ENCODE assay signal across 13 mouse cellular contexts in genomic region chr8:64834071-64834877, GRCm38 (mm10). TPM values are rescaled to one million over a fixed set of nuclear protein-coding genes. Genes with fewer than 3 reads are reported as not detected.
DNase-seq lines count a peak whose midpoint lies in the region; ATAC-seq and TF ChIP-seq lines count a peak whose summit lies in the region.
"Had no signal": no experiment of that assay in that cellular context is flagged by ENCODE, and none has a peak within 500 bp of the region (broad histone marks: within the 10 kb centered on the region; RNA-seq: fewer than 3 reads in every experiment).

No protein-coding gene starts in this region.

- H3K4me1 ChIP-seq in E14TG2a.4 (replicated peaks; ENCODE audit: low read depth, low read length), result peaks cover 84% of the 10 kb centered on the region
- H3K4me1 ChIP-seq in ES-Bruce4 (ENCODE audit: control insufficient read depth, insufficient read depth, low read length), result no peaks in the 10 kb centered on the region
- H3K4me1 ChIP-seq in forebrain, embryonic 12.5 days, result peaks cover 30% of the 10 kb centered on the region

- H3K9me3 ChIP-seq in E14TG2a.4 (ENCODE audit: low read length) (no peaks in the 10 kb centered on the region), ES-Bruce4 (replicated peaks; ENCODE audit: control insufficient read depth, insufficient read depth, low read length, poor library complexity, severe bottlenecking) (no peaks in the 10 kb centered on the region)
- H3K9me3 ChIP-seq in forebrain, embryonic 12.5 days, result no peaks in the 10 kb centered on the region
- H3K9me3 ChIP-seq: limb, embryonic 12.5 days had no signal

- peak; percentile 75; the same call in 1 of the 2 replicates for ATAC-seq in forebrain, embryonic 12.5 days (ENCODE audit: low FRiP score)
- ATAC-seq: lung, postnatal 0 days had no signal

- H3K27me3 ChIP-seq in E14TG2a.4 (ENCODE audit: insufficient read depth, low read length), result no peaks in the 10 kb centered on the region
- H3K27me3 ChIP-seq in ES-Bruce4 (ENCODE audit: control insufficient read depth, insufficient read depth, low read length, poor library complexity, severe bottlenecking), result no peaks in the 10 kb centered on the region
- H3K27me3 ChIP-seq in forebrain, embryonic 12.5 days, result no peaks in the 10 kb centered on the region
- H3K27me3 ChIP-seq: limb, embryonic 12.5 days had no signal

- peaks cover 27% of the 10 kb centered on the region for H3K36me3 ChIP-seq in E14TG2a.4 (ENCODE audit: insufficient read depth, low read length)
- peaks cover 10% of the 10 kb centered on the region for H3K36me3 ChIP-seq in ES-Bruce4 (ENCODE audit: control insufficient read depth, insufficient read depth, low read length, poor library complexity, severe bottlenecking)
- H3K36me3 ChIP-seq in forebrain, embryonic 12.5 days (replicated peaks), result peaks cover 11% of the 10 kb centered on the region

- no peak for TF ChIP-seq CTCF in E14TG2a.4 (conservative IDR thresholded peaks at IDR 0.05; ENCODE audit: low read length)
- TF ChIP-seq CTCF in ES-Bruce4 (IDR thresholded peaks at IDR 0.05; ENCODE audit: low read depth, low read length), result no peak

- peak overlapping the region; percentile 54; the same call in 1 of the 2 replicates for H3K27ac ChIP-seq in ES-Bruce4 (ENCODE audit: insufficient read depth, low read length)
- peak overlapping the region; percentile 62; the same call in 1 of the 2 replicates for H3K27ac ChIP-seq in forebrain, embryonic 12.5 days
- H3K27ac ChIP-seq: limb, embryonic 12.5 days had no signal

- TF ChIP-seq POLR2A in ES-Bruce4 (IDR thresholded peaks at IDR 0.05; ENCODE audit: insufficient read depth, low read length), result no peak

- no peak for TF ChIP-seq EP300 in ES-Bruce4 (IDR thresholded peaks at IDR 0.05; ENCODE audit: insufficient read depth, low read depth, low read length)

- peak; percentile 28 for DNase-seq in mesoderm, embryonic 11.5 days (ENCODE audit: low read depth, low spot score)
- DNase-seq in natural killer cell, adult 2 months (ENCODE audit: low spot score in 2 of 2), result no peak
- no peak for DNase-seq in spleen, postnatal 36 days (ENCODE audit: low spot score in 2 of 2)
- no peak for DNase-seq in cerebellum, postnatal 36 days
- DNase-seq: adrenal gland, adult 2 months; cerebellum, adult 11-12 months; gastrocnemius, postnatal 36 days; right cerebral cortex, postnatal 4 days had no signal

- 21% methylated on average over 27 of the region's 27 CpGs for WGBS in forebrain, embryonic 12.5 days

- H3K4me3 ChIP-seq in E14TG2a.4 (replicated peaks; ENCODE audit: low read length), result peak overlapping the region; percentile 35
- no peak overlapping the region for H3K4me3 ChIP-seq in ES-Bruce4 (ENCODE audit: low read depth, low read length)
- H3K4me3 ChIP-seq in forebrain, embryonic 12.5 days (replicated peaks), result no peak overlapping the region; the same call in 1 of the 2 replicates
- H3K4me3 ChIP-seq: limb, embryonic 12.5 days had no signal

- H3K9ac ChIP-seq in ES-Bruce4 (ENCODE audit: low read depth, poor library complexity, severe bottlenecking), result peak overlapping the region; percentile 13
- H3K9ac ChIP-seq in forebrain, embryonic 12.5 days, result no peak overlapping the region
- H3K9ac ChIP-seq: limb, embryonic 12.5 days had no signal

- H3K4me2 ChIP-seq in forebrain, embryonic 12.5 days, result peak overlapping the region; percentile 37
- H3K4me2 ChIP-seq: limb, embryonic 12.5 days had no signal

RNA-seq across cellular contexts. Expression of gene Klhl2, which starts 15.5 kb away (rescaled TPM):
- 25.8 and 25.9 TPM in 2 replicates for polyA plus RNA-seq in ES-Bruce4 (2011; ENCODE audit: insufficient read depth, insufficient read length, low read depth, missing spikeins)
- 22.1 and 28.9 TPM in 2 replicates for polyA plus RNA-seq in forebrain, embryonic 12.5 days (2016; fragmentation: Nextera tagmentation; extraction: Ambion mirVana)
